Mouse (Mus musculus) C2C12 (cell line): ENCODE measurements at regions not wholly inside any gene's neighbourhood (a gene's known extent, or its start where the extent isn't known, plus 50 kb on each side); places are given as distances from the start of the nearest gene placed in this dataset.

Source experiments
- H3K27me3 ChIP-seq: one replicate; pipeline ENCODE4 v1.6.1; 2011; ENCODE audit not compliant: control insufficient read depth, insufficient read depth, insufficient read length
- H3K36me3 ChIP-seq: one replicate; pipeline ENCODE4 v1.6.1; 2011; ENCODE audit not compliant: control insufficient read depth, insufficient read depth
- H3K4me3 ChIP-seq: one replicate; pipeline ENCODE4 v1.5.1; 2011; ENCODE audit warnings: mild to moderate bottlenecking, control low read depth; ENCODE audit not compliant: poor library complexity, insufficient read depth, severe bottlenecking
- H3K79me2 ChIP-seq: one replicate; pipeline ENCODE4 v1.6.1; 2011; ENCODE audit not compliant: control insufficient read depth, insufficient read depth
- H3K79me3 ChIP-seq: one replicate; pipeline ENCODE4 v1.6.1; 2011; ENCODE audit warnings: low read depth, control low read depth
- H3ac ChIP-seq: one replicate; pipeline ENCODE3; 2011; ENCODE audit warnings: low read depth; ENCODE audit not compliant: control insufficient read depth, insufficient read length
- CEBPB ChIP-seq: IDR thresholded peaks from one replicate; pipeline ENCODE4 v1.6.1; 2011; ENCODE audit warnings: low read depth, mild to moderate bottlenecking, control low read depth, moderate library complexity
- CTCF ChIP-seq: IDR thresholded peaks from one replicate; pipeline ENCODE4 v1.5.1; 2011; ENCODE audit not compliant: control insufficient read depth, insufficient read depth, insufficient read length
- FOSL1 ChIP-seq: IDR thresholded peaks from one replicate; pipeline ENCODE4 v1.8.0; 2011; ENCODE audit warnings: mild to moderate bottlenecking, low read length; ENCODE audit not compliant: poor library complexity, insufficient read depth, severe bottlenecking
- MAX ChIP-seq: IDR thresholded peaks from one replicate; pipeline ENCODE4 v1.6.1; 2011; ENCODE audit warnings: mild to moderate bottlenecking, control low read depth
- MYOD1 ChIP-seq: IDR thresholded peaks from one replicate; pipeline ENCODE4 v1.6.1; 2011; ENCODE audit warnings: low read depth; ENCODE audit not compliant: control insufficient read depth, insufficient read length
- MYOG ChIP-seq: IDR thresholded peaks from one replicate; pipeline ENCODE4 v1.6.1; 2011; ENCODE audit not compliant: control insufficient read depth, insufficient read length; ENCODE audit errors: extremely low read depth
- USF1 ChIP-seq: IDR thresholded peaks from one replicate; pipeline ENCODE4 v1.6.1; 2011; ENCODE audit warnings: low read depth, mild to moderate bottlenecking, control low read depth, moderate library complexity

DNA sequence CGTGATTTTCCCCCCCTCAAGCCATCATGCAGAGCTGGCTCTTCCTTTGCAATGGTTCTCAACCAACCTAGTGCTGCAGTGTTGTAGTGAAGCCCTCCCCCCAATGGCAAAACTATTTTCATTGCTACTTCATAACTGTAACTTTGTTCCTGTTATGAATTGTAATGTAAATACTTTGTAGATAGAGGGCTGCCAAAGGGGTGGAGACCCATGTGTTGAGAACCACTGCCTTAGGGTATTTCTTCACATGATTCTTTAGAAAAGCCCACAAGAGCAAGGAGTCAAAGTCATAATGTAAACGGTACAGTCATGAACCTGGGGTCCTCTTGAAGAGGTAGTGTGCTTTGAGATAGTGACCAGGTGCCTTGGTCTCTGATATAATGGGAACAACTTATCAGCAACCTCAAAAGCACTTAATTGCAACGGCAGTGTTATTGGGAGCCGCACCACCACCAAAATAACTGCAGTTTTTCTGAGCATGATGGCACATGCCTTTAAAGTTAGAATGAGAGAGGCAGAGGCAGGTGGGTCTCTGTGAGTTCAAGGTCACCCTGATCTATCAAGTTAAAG, 72.4 kb upstream of the Trim2 start:
- H3K79me2 ChIP-seq = no peaks in the 10 kb centered on the region
- H3K36me3 ChIP-seq = no peaks in the 10 kb centered on the region
- no peak for TF ChIP-seq CEBPB
- TF ChIP-seq MYOD1 = no peak
- no peak for TF ChIP-seq MYOG
- TF ChIP-seq MAX = no peak
- H3K79me3 ChIP-seq = no peaks in the 10 kb centered on the region
- H3K27me3 ChIP-seq = no peaks in the 10 kb centered on the region
- H3K4me3 ChIP-seq = no peak overlapping the region
- H3ac ChIP-seq = no peak overlapping the region

DNA sequence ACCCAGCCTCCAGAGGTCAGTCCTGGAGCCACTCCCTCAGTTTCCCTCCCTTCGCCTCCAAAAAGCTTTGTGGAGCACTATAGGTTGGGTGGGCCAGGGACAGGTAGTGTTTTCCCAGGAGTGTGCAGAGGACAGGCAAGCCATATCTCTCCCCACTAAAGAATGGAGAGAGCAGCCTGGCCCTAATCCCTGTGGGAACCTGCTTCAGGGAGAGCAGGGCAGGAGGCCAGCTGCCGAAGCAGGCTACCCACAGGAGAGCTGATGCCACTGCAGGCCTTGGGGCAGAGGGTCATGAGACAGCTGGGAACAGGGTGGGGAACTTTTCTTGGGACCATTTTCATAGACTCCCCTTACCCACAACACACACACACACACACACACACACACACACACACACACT, 69.8 kb upstream of the Trim2 start:
- Histone ChIP-seq H3K36me3 (no peaks in the 10 kb centered on the region), H3K27me3 (no peaks in the 10 kb centered on the region), H3K4me3 (no peak overlapping the region), H3K79me2 (no peaks in the 10 kb centered on the region), H3K79me3 (no peaks in the 10 kb centered on the region), H3ac (no peak overlapping the region)
- no peak for TF ChIP-seq MYOD1
- no peak for TF ChIP-seq USF1
- TF ChIP-seq MYOG = no peak
- TF ChIP-seq FOSL1 = no peak
- TF ChIP-seq CEBPB = no peak
- no peak for TF ChIP-seq CTCF
- no peak for TF ChIP-seq MAX

DNA sequence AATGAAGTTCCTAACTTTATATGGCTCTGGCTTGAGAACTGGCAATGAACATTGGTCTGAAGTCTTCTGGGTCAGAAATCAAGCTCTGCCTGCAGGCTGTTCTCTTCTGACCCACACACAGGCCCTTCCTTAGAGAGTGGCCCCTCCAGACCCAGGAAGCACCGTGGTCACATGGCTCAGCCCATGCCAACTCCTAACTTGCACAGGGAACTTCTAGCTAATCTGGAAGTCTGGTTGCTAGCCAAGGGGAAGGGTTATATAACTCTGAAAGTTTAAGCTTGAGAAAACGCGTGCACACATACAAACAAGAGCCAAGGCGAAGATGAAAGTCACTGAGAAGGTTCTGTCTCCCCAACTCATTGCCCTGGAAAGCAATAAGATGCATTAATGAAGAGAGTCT, 69.2 kb upstream of the Trim2 start:
- TF ChIP-seq CTCF (no peak), MAX (no peak), USF1 (no peak), FOSL1 (no peak), CEBPB (no peak), MYOG (no peak), MYOD1 (no peak)
- Histone ChIP-seq H3K36me3 (no peaks in the 10 kb centered on the region), H3K4me3 (no peak overlapping the region), H3K27me3 (no peaks in the 10 kb centered on the region), H3K79me3 (no peaks in the 10 kb centered on the region), H3K79me2 (no peaks in the 10 kb centered on the region), H3ac (no peak overlapping the region)

DNA sequence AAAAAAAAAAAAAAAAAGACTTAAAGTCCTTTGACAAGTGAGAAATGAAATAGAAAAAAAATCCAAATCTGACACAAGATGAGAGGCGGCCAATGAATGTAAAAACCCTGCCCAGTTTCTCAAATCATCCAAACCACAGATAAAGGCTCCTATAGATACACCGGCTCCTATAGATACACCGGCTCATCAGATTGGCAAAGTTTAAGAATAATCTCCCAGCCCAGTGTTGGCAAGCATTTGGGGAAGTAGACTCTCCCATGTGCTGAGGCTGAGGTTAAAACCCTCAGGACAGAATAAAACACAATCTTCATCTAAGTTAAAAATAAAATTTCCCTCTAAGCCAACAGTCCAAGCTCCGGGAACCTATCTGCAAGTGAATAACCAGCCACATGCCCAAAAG, 65.2 kb upstream of the Trim2 start:
- H3K36me3 ChIP-seq = no peaks in the 10 kb centered on the region
- H3K27me3 ChIP-seq = no peaks in the 10 kb centered on the region
- no peaks in the 10 kb centered on the region for H3K79me3 ChIP-seq
- H3K4me3 ChIP-seq = no peak overlapping the region
- TF ChIP-seq MYOG (no peak), CTCF (no peak), MYOD1 (no peak), FOSL1 (no peak), MAX (no peak), USF1 (no peak), CEBPB (no peak)
- H3ac ChIP-seq = no peak overlapping the region
- H3K79me2 ChIP-seq = no peaks in the 10 kb centered on the region

DNA sequence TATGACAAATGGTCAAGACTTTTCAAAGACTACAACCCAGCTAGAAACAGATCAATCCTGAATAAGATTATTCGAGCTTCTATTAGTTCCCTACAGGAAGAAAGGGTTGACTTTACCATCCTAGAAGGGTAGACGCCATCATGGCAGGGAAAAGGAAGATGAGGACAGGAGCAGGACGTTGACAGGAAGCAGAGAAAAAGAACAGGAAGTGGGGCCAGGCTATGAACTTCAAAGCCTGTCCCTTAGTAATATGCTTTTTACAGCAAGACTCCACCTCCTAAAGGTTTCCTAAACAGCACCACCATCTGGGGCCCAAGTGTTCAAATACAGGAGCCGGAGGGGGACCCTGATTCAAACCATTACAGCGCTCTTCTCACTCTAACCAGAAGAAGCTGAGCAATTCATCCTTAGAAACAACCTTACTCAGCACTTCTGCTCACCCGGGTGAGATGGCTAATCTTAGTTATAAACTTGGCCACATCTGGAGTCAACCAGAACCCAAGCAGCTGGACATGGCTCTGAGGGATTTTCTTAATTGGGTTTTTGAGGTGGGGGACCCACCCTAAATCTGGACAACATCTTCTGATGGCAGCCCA, 60.6 kb upstream of the Trim2 start:
- H3K27me3 ChIP-seq = no peaks in the 10 kb centered on the region

More for the DNA sequence above, 60.6 kb upstream of the Trim2 start:
- TF ChIP-seq MAX = no peak
- no peak for TF ChIP-seq FOSL1
- no peak for TF ChIP-seq CEBPB
- no peak for TF ChIP-seq MYOG
- no peak for TF ChIP-seq USF1
- no peak for TF ChIP-seq CTCF
- no peak for TF ChIP-seq MYOD1
- H3K4me3 ChIP-seq = no peak overlapping the region
- H3ac ChIP-seq = no peak overlapping the region
- H3K79me3 ChIP-seq = no peaks in the 10 kb centered on the region
- H3K79me2 ChIP-seq = no peaks in the 10 kb centered on the region
- no peaks in the 10 kb centered on the region for H3K36me3 ChIP-seq
